In the genomic region with DNA sequence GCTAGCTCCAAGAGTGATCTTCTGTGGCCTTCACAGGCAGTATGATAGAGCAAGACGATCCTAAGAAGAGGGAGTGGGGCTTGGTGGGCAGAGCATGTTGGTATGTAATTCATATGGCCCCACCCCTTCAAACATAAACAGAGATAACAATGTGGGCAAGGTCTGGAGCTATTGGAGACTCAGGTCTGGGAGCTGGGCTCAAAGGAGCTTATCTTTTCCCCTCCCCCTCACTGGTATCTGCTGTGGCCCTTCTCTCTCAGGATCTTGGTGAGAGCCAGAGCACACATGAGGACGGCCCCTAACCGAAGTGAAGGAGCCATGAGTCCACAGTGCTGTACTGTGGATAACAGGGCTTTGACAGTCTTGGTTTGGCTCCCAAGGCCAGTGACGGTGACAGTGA, we compare ENCODE assay signal across 17 mouse cellular contexts.
A peak's percentile ranks its signal among the peaks of the same experiment; 100 is the strongest.
DNase-seq lines count a peak whose midpoint lies in the region; ATAC-seq and TF ChIP-seq lines count a peak whose summit lies in the region.
"Had no signal": no experiment of that assay in that cellular context is flagged by ENCODE, and none has a peak within 500 bp of the region (broad histone marks: within the 10 kb centered on the region; RNA-seq: fewer than 3 reads in every experiment).

No protein-coding gene starts in this region.

- no peak overlapping the region for H3K4me2 ChIP-seq in intestine, embryonic 14.5 days (ENCODE audit: low read length)
- H3K4me2 ChIP-seq in intestine, postnatal 0 days (replicated peaks; ENCODE audit: low read depth) = no peak overlapping the region
- no peak overlapping the region for H3K4me2 ChIP-seq in midbrain, embryonic 16.5 days (ENCODE audit: low read length)
- H3K4me2 ChIP-seq in limb, embryonic 12.5 days = no peak overlapping the region
- H3K4me2 ChIP-seq: embryonic facial prominence, embryonic 15.5 days; liver, embryonic 12.5 days; lung, embryonic 15.5 days had no signal

- TF ChIP-seq CTCF in intestine, postnatal 0 days (IDR thresholded peaks at IDR 0.05; ENCODE audit: low read depth) = no peak

- H3K9me3 ChIP-seq in intestine, embryonic 14.5 days (ENCODE audit: control insufficient read depth, low read length) = no peaks in the 10 kb centered on the region
- no peaks in the 10 kb centered on the region for H3K9me3 ChIP-seq in intestine, postnatal 0 days (ENCODE audit: control insufficient read depth)
- H3K9me3 ChIP-seq in midbrain, embryonic 16.5 days (replicated peaks; ENCODE audit: control insufficient read depth, low read length, poor library complexity, severe bottlenecking) = no peaks in the 10 kb centered on the region
- H3K9me3 ChIP-seq in midbrain, embryonic 10.5 days (replicated peaks) = 0 out of 2 replicates have a peak, but pooled peaks cover 3% of the 10 kb centered on the region
- H3K9me3 ChIP-seq in limb, embryonic 12.5 days = 0 out of 2 replicates have a peak, but pooled peaks cover 4% of the 10 kb centered on the region
- H3K9me3 ChIP-seq: embryonic facial prominence, embryonic 15.5 days; liver, embryonic 12.5 days; lung, embryonic 15.5 days had no signal

- no peak overlapping the region for H3K4me3 ChIP-seq in intestine, embryonic 14.5 days (ENCODE audit: low read depth, low read length)
- no peak overlapping the region for H3K4me3 ChIP-seq in intestine, postnatal 0 days (ENCODE audit: low read depth, low read length)
- no peak overlapping the region for H3K4me3 ChIP-seq in midbrain, embryonic 16.5 days (ENCODE audit: low read depth, low read length)
- H3K4me3 ChIP-seq in midbrain, embryonic 10.5 days = no peak overlapping the region
- H3K4me3 ChIP-seq in limb, embryonic 12.5 days (replicated peaks) = no peak overlapping the region
- H3K4me3 ChIP-seq: embryonic facial prominence, embryonic 15.5 days; liver, embryonic 12.5 days; lung, embryonic 15.5 days had no signal

- H3K9ac ChIP-seq in intestine, embryonic 14.5 days (ENCODE audit: low read length) = no peak overlapping the region
- no peak overlapping the region for H3K9ac ChIP-seq in intestine, postnatal 0 days (ENCODE audit: low read depth, low read length)
- H3K9ac ChIP-seq in midbrain, embryonic 16.5 days (ENCODE audit: low read depth, low read length) = no peak overlapping the region
- H3K9ac ChIP-seq in limb, embryonic 12.5 days (replicated peaks) = no peak overlapping the region
- H3K9ac ChIP-seq: embryonic facial prominence, embryonic 15.5 days; liver, embryonic 12.5 days; lung, embryonic 15.5 days had no signal

- peaks cover 15% of the 10 kb centered on the region for H3K4me1 ChIP-seq in intestine, embryonic 14.5 days (replicated peaks; ENCODE audit: control insufficient read depth, insufficient read depth, low read length)
- no peaks in the 10 kb centered on the region for H3K4me1 ChIP-seq in intestine, postnatal 0 days (replicated peaks; ENCODE audit: control insufficient read depth, insufficient read depth, low read length)
- peaks cover 30% of the 10 kb centered on the region for H3K4me1 ChIP-seq in midbrain, embryonic 16.5 days (ENCODE audit: control insufficient read depth, insufficient read depth, low read length)
- peaks cover 31% of the 10 kb centered on the region for H3K4me1 ChIP-seq in midbrain, embryonic 10.5 days
- peaks cover 35% of the 10 kb centered on the region for H3K4me1 ChIP-seq in limb, embryonic 12.5 days (replicated peaks)

- no peak overlapping the region for H3K27ac ChIP-seq in intestine, embryonic 14.5 days (ENCODE audit: low read depth)
- H3K27ac ChIP-seq in intestine, postnatal 0 days (ENCODE audit: low read depth, low read length) = no peak overlapping the region
- no peak overlapping the region for H3K27ac ChIP-seq in midbrain, embryonic 16.5 days (ENCODE audit: low read length)
- no peak overlapping the region; the same call in 1 of the 2 replicates for H3K27ac ChIP-seq in midbrain, embryonic 10.5 days (replicated peaks)
- peak overlapping the region; percentile 93; the same call in 1 of the 2 replicates for H3K27ac ChIP-seq in limb, embryonic 12.5 days
- H3K27ac ChIP-seq: embryonic facial prominence, embryonic 15.5 days; liver, embryonic 12.5 days had no signal

- H3K36me3 ChIP-seq in intestine, embryonic 14.5 days (ENCODE audit: control insufficient read depth, insufficient read depth, low read length) = no peaks in the 10 kb centered on the region
- no peaks in the 10 kb centered on the region for H3K36me3 ChIP-seq in intestine, postnatal 0 days (ENCODE audit: control insufficient read depth, insufficient read depth)
- no peaks in the 10 kb centered on the region for H3K36me3 ChIP-seq in midbrain, embryonic 16.5 days (ENCODE audit: control insufficient read depth, insufficient read depth, low read length)
- no peaks in the 10 kb centered on the region for H3K36me3 ChIP-seq in midbrain, embryonic 10.5 days
- H3K36me3 ChIP-seq in limb, embryonic 12.5 days = no peaks in the 10 kb centered on the region
- H3K36me3 ChIP-seq: embryonic facial prominence, embryonic 15.5 days; G1E; liver, embryonic 12.5 days; lung, embryonic 15.5 days had no signal

- H3K27me3 ChIP-seq in intestine, embryonic 14.5 days (replicated peaks; ENCODE audit: control insufficient read depth, insufficient read depth, low read length) = no peaks in the 10 kb centered on the region
- no peaks in the 10 kb centered on the region for H3K27me3 ChIP-seq in intestine, postnatal 0 days (replicated peaks; ENCODE audit: control insufficient read depth, insufficient read depth, low read length)
- H3K27me3 ChIP-seq in midbrain, embryonic 16.5 days (ENCODE audit: control insufficient read depth, insufficient read depth, low read depth, low read length) = no peaks in the 10 kb centered on the region
- no peaks in the 10 kb centered on the region; the same call in 1 of the 2 replicates for H3K27me3 ChIP-seq in midbrain, embryonic 10.5 days (ENCODE audit: low read depth, poor library complexity, severe bottlenecking)
- no peaks in the 10 kb centered on the region for H3K27me3 ChIP-seq in limb, embryonic 12.5 days
- H3K27me3 ChIP-seq: embryonic facial prominence, embryonic 15.5 days; liver, embryonic 12.5 days; lung, embryonic 15.5 days had no signal

- peak; percentile 43 for ATAC-seq in intestine, embryonic 14.5 days (replicated peaks; ENCODE audit: low FRiP score, low TSS enrichment, low read depth)
- ATAC-seq in intestine, postnatal 0 days = no peak
- ATAC-seq in midbrain, embryonic 16.5 days = 0 out of 2 replicates have a peak, but pooled peaks have one; percentile 15
- ATAC-seq in limb, embryonic 12.5 days (ENCODE audit: insufficient number of reproducible peaks, insufficient read depth, low FRiP score, low TSS enrichment, low read depth) = no peak
- ATAC-seq: CD4-positive, CD25-positive, alpha-beta regulatory T cell, adult 4 months; liver, embryonic 12.5 days had no signal

- 41% methylated on average over 4 of the region's 4 CpGs for WGBS in intestine, embryonic 14.5 days
- WGBS in intestine, postnatal 0 days = 49% methylated on average over 4 of the region's 4 CpGs
- WGBS in midbrain, embryonic 16.5 days = 88% methylated on average over 4 of the region's 4 CpGs
- WGBS in midbrain, embryonic 10.5 days = 81% methylated on average over 4 of the region's 4 CpGs
- WGBS in limb, embryonic 12.5 days = 80% methylated on average over 4 of the region's 4 CpGs

- no peak for DNase-seq in intestine, embryonic 14.5 days (ENCODE audit: low spot score)
- no peak for DNase-seq in midbrain, embryonic 10.5 days (ENCODE audit: low spot score)
- DNase-seq in adipocyte (ENCODE audit: low spot score) = no peak
- no peak for DNase-seq in layer of hippocampus, adult 18-20 months (ENCODE audit: low spot score in 2 of 2)
- DNase-seq: cerebellum, adult 9-11 months; gastrocnemius, postnatal 14 days; kidney, adult 11 months; kidney, postnatal 10 days; retina, postnatal 1 day had no signal

Comparison
In these comparisons a context has a peak if more than half of its experiments do, and no peak if none do; other contexts are left out.
1. ATAC-seq: peak in intestine, embryonic 14.5 days (single experiment) and midbrain, embryonic 16.5 days (single experiment); none in intestine, postnatal 0 days (single experiment) and limb, embryonic 12.5 days (single experiment).